Mouse (Mus musculus) lung, postnatal 0 days (tissue): ENCODE results near the gene Helz. TPM values are rescaled to one million over a fixed set of nuclear protein-coding genes. Genes with fewer than 3 reads are reported as not detected.

Experiments used
- ATAC-seq: fragments of 200-750 bp; cut with Nextera tagmentation; 2 replicates; pipeline ENCODE4 v1.8.0; 2017; ENCODE audit warnings: moderate library complexity
- DNase-seq: peaks from one replicate; pipeline ENCODE4 v3.0.0-alpha.2; 2016; ENCODE audit warnings: low spot score
- H3K27ac ChIP-seq: fragments of 300-500 bp; sonication (generic); 2 replicates; pipeline ENCODE4 v1.5.1; 2014; ENCODE audit warnings: antibody characterized with exemption, mild to moderate bottlenecking, low read length, mixed read lengths
- H3K27me3 ChIP-seq: fragments of 300-500 bp; sonication (generic); replicated peaks from 2 replicates; pipeline ENCODE4 v1.6.1; 2014; ENCODE audit warnings: low read length, mixed read lengths; ENCODE audit not compliant: insufficient read depth
- H3K36me3 ChIP-seq: fragments of 300-500 bp; sonication (generic); 2 replicates; pipeline ENCODE4 v1.6.1; 2014; ENCODE audit warnings: low read length, mixed read lengths; ENCODE audit not compliant: insufficient read depth
- H3K4me1 ChIP-seq: fragments of 300-500 bp; sonication (generic); 2 replicates; pipeline ENCODE4 v1.6.1; 2014; ENCODE audit warnings: antibody characterized with exemption, low read depth, low read length, mixed read lengths; ENCODE audit not compliant: insufficient read depth
- H3K4me2 ChIP-seq: fragments of 300-500 bp; sonication (generic); replicated peaks from 2 replicates; pipeline ENCODE4 v1.6.1; 2014; ENCODE audit warnings: low read depth, mild to moderate bottlenecking, low read length, moderate library complexity, mixed read lengths
- H3K4me3 ChIP-seq: fragments of 300-500 bp; sonication (generic); 2 replicates; pipeline ENCODE4 v1.5.1; 2014; ENCODE audit warnings: low read depth, low read length
- H3K9ac ChIP-seq: fragments of 300-500 bp; sonication (generic); replicated peaks from 2 replicates; pipeline ENCODE4 v1.6.1; 2014; ENCODE audit warnings: low read depth, mild to moderate bottlenecking
- H3K9me3 ChIP-seq: fragments of 300-500 bp; sonication (generic); 2 replicates; pipeline ENCODE4 v1.6.1; 2016; ENCODE audit warnings: low read length, mixed read lengths
- CTCF ChIP-seq: IDR thresholded peaks from 2 replicates; pipeline ENCODE4 v1.5.1; 2016; ENCODE audit warnings: antibody characterized with exemption, mild to moderate bottlenecking
- EP300 ChIP-seq: IDR thresholded peaks from 2 replicates; pipeline ENCODE4 v1.6.1; 2016; ENCODE audit warnings: antibody characterized with exemption, mild to moderate bottlenecking, control low read depth
- WGBS: fragments of 180-500 bp; shearing (Covaris S2); extraction: QIAGEN DNeasy Blood & Tissue Kit; methylation state at CpG from one replicate; pipeline ENCODE4 v1.1.7; 2014; 5-methylcytosine and 5-hydroxymethylcytosine counted together
- polyA plus RNA-seq: library from polyadenylated mRNA; unstranded; fragments of >200 nt; fragmentation: Nextera tagmentation; extraction: Ambion mirVana; gene quantifications from 2 replicates; pipeline ENCODE4 v1.2.1, GENCODE M21; 2015

Helz gene
- polyA plus RNA-seq, 1 experiment from 2014 or later, result 8.4 TPM

DNA sequence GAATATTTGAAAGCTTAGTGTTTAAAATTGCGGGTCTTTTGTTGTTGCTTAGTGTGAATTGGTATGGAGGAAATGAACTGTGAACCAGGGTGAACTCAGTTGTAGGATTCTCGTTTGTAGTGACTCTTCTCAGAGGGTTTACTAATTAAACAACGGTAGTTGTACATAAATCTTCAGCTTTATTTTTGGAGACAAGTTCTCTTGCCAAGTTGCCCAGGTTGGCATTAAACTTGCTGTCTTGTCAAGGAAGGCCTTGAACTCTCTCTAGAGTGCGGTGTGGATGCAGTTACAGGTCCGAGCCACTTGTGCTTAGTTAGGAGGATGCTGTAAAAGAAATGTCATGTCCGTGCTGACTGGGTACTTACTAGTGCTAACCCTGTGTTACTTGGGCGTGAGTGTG is 39.4 kb downstream of the Helz start:
- Histone ChIP-seq H3K4me3 (no peak overlapping the region), H3K9ac (no peak overlapping the region), H3K9me3 (no peaks in the 10 kb centered on the region), H3K36me3 (no peaks in the 10 kb centered on the region), H3K4me1 (no peaks in the 10 kb centered on the region), H3K4me2 (no peak overlapping the region), H3K27me3 (no peaks in the 10 kb centered on the region), H3K27ac (no peak overlapping the region)
- no peak for ATAC-seq
- TF ChIP-seq CTCF, result no peak
- TF ChIP-seq EP300, result no peak
- DNase-seq, result no peak
- 87% methylated on average over 7 of the region's 7 CpGs for WGBS

DNA sequence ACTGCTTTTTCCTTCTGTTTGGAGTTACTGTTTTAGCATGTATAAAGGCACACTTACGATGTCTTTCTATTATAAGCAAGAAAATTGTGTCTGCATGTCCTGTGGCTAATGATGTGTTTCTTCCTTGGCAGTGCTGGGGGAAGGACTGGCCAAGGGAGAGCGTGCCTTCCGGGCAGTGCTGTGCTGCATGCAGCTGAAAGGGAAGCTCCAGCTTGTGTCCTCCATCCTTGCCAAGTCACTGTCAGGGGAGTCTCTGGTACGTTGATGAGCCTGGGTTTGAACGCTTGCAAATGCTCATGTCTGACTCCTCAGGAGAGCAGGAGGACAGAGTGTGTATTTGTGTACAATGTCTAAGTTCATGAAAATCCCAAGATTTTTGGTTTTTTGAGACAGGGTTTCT is 44.8 kb downstream of the Helz start:
- Histone ChIP-seq H3K36me3 (peaks cover 17% of the 10 kb centered on the region; the same call in 1 of the 2 replicates), H3K9ac (no peak overlapping the region), H3K4me1 (no peaks in the 10 kb centered on the region), H3K27ac (no peak overlapping the region), H3K4me2 (no peak overlapping the region), H3K9me3 (no peaks in the 10 kb centered on the region), H3K27me3 (no peaks in the 10 kb centered on the region), H3K4me3 (no peak overlapping the region)
- WGBS, result 78% methylated on average over 5 of the region's 5 CpGs
- DNase-seq (peak; percentile 38), ATAC-seq (peak; percentile 19; the same call in 1 of the 2 replicates)
- TF ChIP-seq EP300 (no peak), CTCF (no peak)

DNA sequence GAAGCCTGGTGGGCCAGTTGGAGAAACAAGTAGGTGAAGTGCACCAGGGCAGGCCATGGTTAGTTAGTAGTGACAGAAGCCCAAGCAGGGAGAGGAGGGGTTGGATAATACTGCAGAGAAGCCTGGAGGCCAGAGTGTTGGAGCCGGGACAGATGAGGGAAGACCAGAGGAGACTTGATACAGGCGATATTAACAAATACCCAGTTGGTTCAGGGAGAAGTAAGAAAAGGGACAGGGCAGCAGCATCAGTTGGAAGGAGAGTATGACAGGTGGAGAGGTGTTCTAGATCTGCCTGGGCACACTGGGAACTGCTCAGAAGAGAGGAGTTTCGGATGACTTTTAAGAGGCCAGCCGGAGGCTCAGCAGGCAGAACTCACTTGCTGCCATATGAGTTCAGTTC is 49.7 kb downstream of the Helz start:
- H3K9ac ChIP-seq, result no peak overlapping the region
- no peaks in the 10 kb centered on the region for H3K27me3 ChIP-seq
- no peaks in the 10 kb centered on the region for H3K9me3 ChIP-seq
- WGBS, result 97% methylated on average over 4 of the region's 4 CpGs
- no peak overlapping the region for H3K27ac ChIP-seq
- ATAC-seq (no peak), DNase-seq (no peak)
- H3K36me3 ChIP-seq, result peaks cover 41% of the 10 kb centered on the region
- H3K4me3 ChIP-seq, result no peak overlapping the region
- no peaks in the 10 kb centered on the region for H3K4me1 ChIP-seq
- TF ChIP-seq CTCF (no peak), EP300 (no peak)
- no peak overlapping the region for H3K4me2 ChIP-seq

DNA sequence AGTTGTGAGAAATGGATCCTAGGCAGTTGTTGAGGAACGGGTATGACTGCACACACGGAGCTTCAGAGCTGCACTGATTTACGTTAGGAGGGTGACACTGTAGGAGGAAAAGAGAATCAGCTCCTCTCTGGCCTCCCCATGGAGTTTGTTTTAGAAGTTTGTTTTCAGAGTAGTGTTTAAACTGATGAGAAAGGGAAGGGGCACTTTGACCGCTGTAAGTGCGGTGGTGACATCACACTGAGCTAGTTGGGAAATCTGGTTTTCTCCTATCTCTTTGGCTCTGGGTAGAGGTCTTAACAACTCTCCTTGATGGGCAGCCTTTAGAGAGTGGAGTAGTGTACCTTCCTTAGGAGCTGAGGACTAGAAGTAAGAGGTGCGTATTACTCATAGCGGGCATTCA is 58.0 kb downstream of the Helz start:
- no peak overlapping the region for H3K4me2 ChIP-seq
- TF ChIP-seq CTCF (no peak), EP300 (no peak)
- 84% methylated on average over 7 of the region's 7 CpGs for WGBS
- H3K27me3 ChIP-seq, result no peaks in the 10 kb centered on the region
- peaks cover 30% of the 10 kb centered on the region for H3K36me3 ChIP-seq
- H3K4me1 ChIP-seq, result no peaks in the 10 kb centered on the region
- H3K4me3 ChIP-seq, result no peak overlapping the region
- ATAC-seq (no peak), DNase-seq (no peak)
- no peak overlapping the region for H3K9ac ChIP-seq
- no peak overlapping the region for H3K27ac ChIP-seq
- no peaks in the 10 kb centered on the region for H3K9me3 ChIP-seq

DNA sequence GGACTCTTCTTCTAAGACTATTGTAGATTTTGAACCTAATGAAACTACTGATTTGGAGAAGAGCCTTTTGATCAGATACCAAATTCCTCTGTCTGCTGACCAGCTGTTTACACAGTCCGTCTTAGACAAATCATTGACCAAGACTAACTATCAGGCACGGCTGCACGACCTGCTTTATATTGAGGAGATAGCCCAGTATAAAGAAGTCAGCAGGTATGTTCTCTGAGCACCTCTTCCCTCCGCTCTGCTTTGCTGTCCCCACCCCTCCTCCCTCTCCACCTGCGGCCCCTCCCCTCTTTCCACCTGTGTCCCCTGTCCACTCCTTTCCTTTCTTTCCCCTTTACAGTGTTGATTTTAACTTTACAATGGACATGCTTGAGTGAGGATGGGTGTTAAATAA is 66.2 kb downstream of the Helz start:
- Histone ChIP-seq H3K27ac (no peak overlapping the region), H3K9me3 (no peaks in the 10 kb centered on the region), H3K9ac (no peak overlapping the region), H3K4me3 (no peak overlapping the region), H3K27me3 (no peaks in the 10 kb centered on the region), H3K36me3 (no peaks in the 10 kb centered on the region; the same call in 1 of the 2 replicates), H3K4me1 (no peaks in the 10 kb centered on the region), H3K4me2 (no peak overlapping the region)
- TF ChIP-seq CTCF (no peak), EP300 (no peak)
- no peak for ATAC-seq
- DNase-seq, result no peak
- 72% methylated on average over 5 of the region's 5 CpGs for WGBS

DNA sequence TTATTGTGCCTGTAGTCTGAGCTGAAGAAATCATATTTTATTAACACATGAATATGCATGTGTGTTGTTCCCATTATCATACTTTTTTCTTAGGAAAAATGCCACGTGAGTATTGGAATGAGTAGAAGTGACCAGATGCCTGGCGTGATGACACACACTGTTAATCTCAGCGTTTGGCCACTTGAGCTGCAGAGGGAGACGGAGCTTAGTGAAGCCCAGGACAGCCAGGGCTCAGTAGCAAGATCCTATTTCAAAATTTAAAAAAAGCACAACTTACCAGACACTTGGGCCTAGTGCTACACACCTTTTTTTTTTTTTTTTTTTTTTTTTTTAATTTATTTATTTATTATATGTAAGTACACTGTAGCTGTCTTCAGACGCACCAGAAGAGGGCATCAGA is 68.0 kb downstream of the Helz start:
- H3K27me3 ChIP-seq, result no peaks in the 10 kb centered on the region
- H3K4me2 ChIP-seq, result no peak overlapping the region
- no peaks in the 10 kb centered on the region for H3K9me3 ChIP-seq
- no peak for DNase-seq
- H3K4me1 ChIP-seq, result no peaks in the 10 kb centered on the region
- H3K4me3 ChIP-seq, result no peak overlapping the region
- no peak overlapping the region for H3K27ac ChIP-seq
- H3K9ac ChIP-seq, result no peak overlapping the region
- 86% methylated on average over 4 of the region's 5 CpGs for WGBS
- TF ChIP-seq CTCF, result no peak
- TF ChIP-seq EP300, result no peak
- peaks cover 15% of the 10 kb centered on the region for H3K36me3 ChIP-seq
- ATAC-seq, result no peak

DNA sequence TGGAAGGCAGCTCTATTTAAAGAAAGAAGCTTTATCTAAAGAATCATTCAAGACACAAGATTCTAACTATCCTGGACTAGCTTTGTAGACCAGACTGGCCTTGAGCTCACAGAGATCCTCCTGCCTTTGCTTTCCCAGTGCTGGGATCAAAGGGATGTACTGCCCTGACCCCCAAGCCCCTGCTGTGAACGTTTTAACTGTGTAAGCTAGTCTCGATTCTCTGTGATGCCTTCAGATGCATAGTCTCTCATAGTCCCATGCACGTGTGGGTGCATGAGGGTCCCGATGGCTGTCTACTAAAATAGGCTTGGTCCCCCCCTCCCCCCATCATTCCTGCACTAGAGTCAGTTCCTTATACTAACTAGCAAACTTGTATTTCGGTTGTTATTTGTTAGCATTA is 70.2 kb downstream of the Helz start:
- TF ChIP-seq CTCF (no peak), EP300 (no peak)
- Histone ChIP-seq H3K4me3 (no peak overlapping the region), H3K4me2 (no peak overlapping the region), H3K4me1 (no peaks in the 10 kb centered on the region), H3K9me3 (no peaks in the 10 kb centered on the region), H3K36me3 (peaks cover 15% of the 10 kb centered on the region), H3K9ac (no peak overlapping the region), H3K27me3 (no peaks in the 10 kb centered on the region), H3K27ac (no peak overlapping the region)
- 74% methylated on average over 5 of the region's 5 CpGs for WGBS
- DNase-seq (no peak), ATAC-seq (no peak)
